Comparison of ENCODE assay signal across 8 mouse cellular contexts in the genomic region with DNA sequence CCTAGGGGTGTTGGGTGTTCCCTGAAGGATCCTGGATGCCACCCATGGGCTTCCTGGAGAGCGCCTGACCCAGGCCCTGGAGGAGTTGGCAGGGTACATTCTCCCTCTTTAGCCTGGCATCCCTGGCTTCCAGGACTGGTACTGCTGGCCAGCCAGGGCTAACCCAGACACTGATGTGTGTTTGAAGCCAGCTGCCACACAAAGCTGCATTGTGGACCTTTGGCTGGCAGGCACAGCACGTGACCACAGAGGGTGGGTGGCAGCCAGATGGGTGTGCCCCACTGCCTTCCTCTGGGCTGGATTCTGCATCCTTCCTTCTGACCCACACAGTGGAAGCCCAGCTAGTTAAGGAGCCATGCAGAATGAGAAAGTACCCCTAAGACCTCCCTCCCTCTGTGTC. TPM values are rescaled to one million over a fixed set of nuclear protein-coding genes. Genes with fewer than 3 reads are reported as not detected.
DNase-seq lines count a peak whose midpoint lies in the region; ATAC-seq and TF ChIP-seq lines count a peak whose summit lies in the region.

No protein-coding gene starts in this region.

- no peak overlapping the region for H3K9ac ChIP-seq in forebrain, embryonic 11.5 days (ENCODE audit: low read length)
- no peak overlapping the region for H3K9ac ChIP-seq in heart, embryonic 15.5 days
- no peak overlapping the region for H3K9ac ChIP-seq in lung, embryonic 16.5 days (ENCODE audit: low read length)

- ATAC-seq in forebrain, embryonic 11.5 days (replicated peaks; ENCODE audit: low FRiP score): peak; percentile 37; the same call in 1 of the 2 replicates
- peak; percentile 64 for ATAC-seq in heart, embryonic 15.5 days (replicated peaks; ENCODE audit: insufficient number of reproducible peaks, insufficient read depth, low FRiP score, low read depth)
- peak; percentile 51; the same call in 1 of the 2 replicates for ATAC-seq in lung, embryonic 16.5 days (ENCODE audit: low read depth)
- ATAC-seq in activated CD4-positive, CD25-positive, alpha-beta regulatory T cell, adult 4 months: no peak

- H3K4me3 ChIP-seq in spleen, adult 2 months (ENCODE audit: extremely low read depth, insufficient read depth, insufficient read length): no peak overlapping the region
- H3K4me3 ChIP-seq in forebrain, embryonic 11.5 days (ENCODE audit: low read depth, low read length): no peak overlapping the region
- no peak overlapping the region for H3K4me3 ChIP-seq in heart, embryonic 15.5 days
- no peak overlapping the region for H3K4me3 ChIP-seq in lung, embryonic 16.5 days (ENCODE audit: low read length)

- TF ChIP-seq POLR2A in spleen, adult 2 months (IDR thresholded peaks at IDR 0.05; ENCODE audit: low read depth, low read length): no peak

- H3K27ac ChIP-seq in spleen, adult 2 months (ENCODE audit: insufficient read depth, low read length): peak overlapping the region; percentile 27
- H3K27ac ChIP-seq in forebrain, embryonic 11.5 days (ENCODE audit: low read depth, low read length): no peak overlapping the region
- 0 out of 2 replicates have a peak overlapping the region, but pooled peaks have one; percentile 21 for H3K27ac ChIP-seq in heart, embryonic 15.5 days
- H3K27ac ChIP-seq in lung, embryonic 16.5 days (ENCODE audit: low read length): no peak overlapping the region

- 44% methylated on average over 2 of the region's 2 CpGs for WGBS in spleen, adult 2 months
- 66% methylated on average over 2 of the region's 2 CpGs for WGBS in forebrain, embryonic 11.5 days
- WGBS in heart, embryonic 15.5 days: 76% methylated on average over 2 of the region's 2 CpGs
- 56% methylated on average over 2 of the region's 2 CpGs for WGBS in lung, embryonic 16.5 days

- DNase-seq in spleen, adult 2 months (ENCODE audit: low read depth in 1 of 2, low spot score in 2 of 2): peak in 1 of 2 experiments; percentile 40
- DNase-seq in spleen, adult 12 weeks (ENCODE audit: low spot score): no peak
- no peak for DNase-seq in forebrain, embryonic 11.5 days (ENCODE audit: low spot score)
- DNase-seq in layer of hippocampus, postnatal 10 days (ENCODE audit: low spot score in 2 of 2): peak; percentile 71 to 82
- DNase-seq in right cerebral cortex, postnatal 14 days: peak; percentile 50

- H3K4me2 ChIP-seq in forebrain, embryonic 11.5 days (ENCODE audit: low read depth, low read length, severe bottlenecking): no peak overlapping the region
- H3K4me2 ChIP-seq in heart, embryonic 15.5 days: no peak overlapping the region
- H3K4me2 ChIP-seq in lung, embryonic 16.5 days (ENCODE audit: low read depth, low read length): no peak overlapping the region

- no peaks in the 10 kb centered on the region for H3K36me3 ChIP-seq in spleen, adult 2 months (ENCODE audit: control insufficient read depth, insufficient read depth, low read length)
- no peaks in the 10 kb centered on the region for H3K36me3 ChIP-seq in forebrain, embryonic 11.5 days (ENCODE audit: control insufficient read depth, insufficient read depth, low read length)
- H3K36me3 ChIP-seq in heart, embryonic 15.5 days: no peaks in the 10 kb centered on the region
- H3K36me3 ChIP-seq in lung, embryonic 16.5 days (ENCODE audit: control insufficient read depth, insufficient read depth, low read length): no peaks in the 10 kb centered on the region

- H3K27me3 ChIP-seq in spleen, adult 2 months (ENCODE audit: control insufficient read depth, insufficient read depth, low read length): no peaks in the 10 kb centered on the region
- H3K27me3 ChIP-seq in forebrain, embryonic 11.5 days (ENCODE audit: control insufficient read depth, insufficient read depth, low read length): no peaks in the 10 kb centered on the region
- no peaks in the 10 kb centered on the region for H3K27me3 ChIP-seq in heart, embryonic 15.5 days
- H3K27me3 ChIP-seq in lung, embryonic 16.5 days (ENCODE audit: control insufficient read depth, insufficient read depth, low read depth, low read length): no peaks in the 10 kb centered on the region

- no peaks in the 10 kb centered on the region for H3K9me3 ChIP-seq in forebrain, embryonic 11.5 days (ENCODE audit: control insufficient read depth, low read length)
- no peaks in the 10 kb centered on the region for H3K9me3 ChIP-seq in heart, embryonic 15.5 days (replicated peaks)
- no peaks in the 10 kb centered on the region for H3K9me3 ChIP-seq in lung, embryonic 16.5 days (ENCODE audit: control insufficient read depth, low read length)

- peaks cover 14% of the 10 kb centered on the region; the same call in 1 of the 2 replicates for H3K4me1 ChIP-seq in spleen, adult 2 months (ENCODE audit: control insufficient read depth, insufficient read depth, insufficient read length)
- H3K4me1 ChIP-seq in forebrain, embryonic 11.5 days (replicated peaks; ENCODE audit: control insufficient read depth, insufficient read depth, low read length): no peaks in the 10 kb centered on the region
- peaks cover 6% of the 10 kb centered on the region; the same call in 1 of the 2 replicates for H3K4me1 ChIP-seq in heart, embryonic 15.5 days (replicated peaks)
- peaks cover 9% of the 10 kb centered on the region for H3K4me1 ChIP-seq in lung, embryonic 16.5 days (replicated peaks; ENCODE audit: control insufficient read depth, insufficient read depth, low read length)

- TF ChIP-seq CTCF in spleen, adult 2 months (IDR thresholded peaks at IDR 0.05; ENCODE audit: extremely low read depth, insufficient read depth, insufficient read length, insufficient replicate concordance): no peak

RNA-seq across cellular contexts. Expression of gene Klf13, which starts 26.4 kb away (rescaled TPM):
- polyA plus RNA-seq in spleen, adult 2 months (2012; rRNA removed): 72.0 and 89.0 TPM in 2 replicates
- 26.6 and 28.1 TPM in 2 replicates for polyA plus RNA-seq in forebrain, embryonic 11.5 days (2014; fragmentation: Nextera tagmentation; extraction: Ambion mirVana)
- 23.4 and 25.6 TPM in 2 replicates for polyA plus RNA-seq in heart, embryonic 15.5 days (2015; fragmentation: Nextera tagmentation; extraction: Ambion mirVana)
- total RNA-seq in layer of hippocampus, postnatal 10 days (2021): 100 to 1,000 TPM; 129 to 136 TPM
- 39.0 and 40.1 TPM in 2 replicates for polyA plus RNA-seq in lung, embryonic 16.5 days (2015; fragmentation: Nextera tagmentation; extraction: Ambion mirVana)
- 100 to 1,000 TPM; 153 to 178 TPM for polyA plus RNA-seq in activated CD4-positive, CD25-positive, alpha-beta regulatory T cell, adult 4 months (2017; shearing (Covaris generic))

RNA-seq across cellular contexts. Expression of gene E030018B13Rik, which starts 48.5 kb away (rescaled TPM):
- polyA plus RNA-seq in spleen, adult 2 months (2012; rRNA removed): not detected in 2 replicates
- not detected in 2 replicates for polyA plus RNA-seq in forebrain, embryonic 11.5 days (2014; fragmentation: Nextera tagmentation; extraction: Ambion mirVana)
- polyA plus RNA-seq in heart, embryonic 15.5 days (2015; fragmentation: Nextera tagmentation; extraction: Ambion mirVana): 0.14 and 0.20 TPM in 2 replicates
- total RNA-seq in layer of hippocampus, postnatal 10 days (2021): not detected
- not detected in 2 replicates for polyA plus RNA-seq in lung, embryonic 16.5 days (2015; fragmentation: Nextera tagmentation; extraction: Ambion mirVana)
- polyA plus RNA-seq in activated CD4-positive, CD25-positive, alpha-beta regulatory T cell, adult 4 months (2017; shearing (Covaris generic)): under 1 TPM in 1 of 2 experiments, not detected in 1; 0.56 TPM

Comparison
In these comparisons a context has a peak if more than half of its experiments do, and no peak if none do; other contexts are left out.
1. DNase-seq: peak in layer of hippocampus, postnatal 10 days (2 of 2) and right cerebral cortex, postnatal 14 days (single experiment); none in spleen, adult 12 weeks (single experiment) and forebrain, embryonic 11.5 days (single experiment).
2. H3K27ac ChIP-seq: peak in spleen, adult 2 months (single experiment) and heart, embryonic 15.5 days (single experiment); none in forebrain, embryonic 11.5 days (single experiment) and lung, embryonic 16.5 days (single experiment).